Mouse (Mus musculus): ENCODE measurements around the gene Wdr70.
A peak's percentile ranks its signal among the peaks of the same experiment; 100 is the strongest.
"Not testable (repeated sequence)": the region's sequence is repeated elsewhere in the genome, so short reads cannot be mapped to it uniquely, and the experiment has no call there.

Wdr70 gene

DNA sequence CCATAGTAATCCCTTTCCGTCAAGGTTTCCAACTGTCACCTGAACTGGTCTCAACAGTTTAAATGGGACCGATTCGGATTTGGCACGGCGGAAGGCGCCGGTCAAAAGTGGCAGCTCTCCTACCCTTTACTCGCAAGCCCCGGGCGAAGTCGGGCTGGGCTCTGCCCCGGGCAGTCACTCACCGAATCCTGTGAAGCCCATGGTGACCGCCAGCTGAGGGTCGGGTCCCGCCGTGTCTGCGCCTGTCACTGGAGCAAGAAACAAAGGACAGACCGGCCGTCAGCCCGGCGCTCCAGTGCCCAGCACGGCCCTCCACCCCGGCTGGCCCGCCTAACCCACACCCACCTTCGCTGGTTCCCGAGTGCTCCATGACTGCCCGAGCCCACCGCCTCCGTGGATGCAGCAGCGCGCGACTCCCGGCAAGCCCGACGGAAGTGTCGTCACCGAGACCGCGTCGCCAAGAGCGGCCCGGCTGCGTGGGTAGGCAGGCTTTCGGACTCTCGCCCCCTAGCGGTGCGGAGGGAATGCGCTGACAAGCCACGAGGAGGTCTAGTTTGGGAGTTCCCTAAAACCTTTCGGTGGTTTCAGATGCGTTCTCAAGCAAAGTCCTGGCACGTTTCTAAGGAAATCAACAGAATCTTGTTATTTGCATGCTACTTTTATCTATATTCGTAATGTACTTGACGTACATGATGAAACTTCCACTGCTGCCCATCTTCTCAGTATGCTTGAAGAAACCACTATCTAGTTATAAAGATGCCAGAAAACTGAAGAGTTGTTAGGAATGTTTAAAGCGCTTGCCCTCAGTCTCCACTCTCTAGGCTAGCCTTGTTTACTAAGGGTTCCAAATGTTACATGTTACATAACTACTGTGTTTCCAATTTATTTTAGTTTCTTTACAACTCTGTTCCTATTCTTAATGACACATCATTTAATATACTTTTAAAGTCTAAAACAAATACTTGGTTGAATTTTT, at the start of gene Wdr70:
Wdr70 (minus strand) TSS at position 436 of the 976 bp plus-strand sequence.
- peak; percentile 97 for DNase-seq (ENCODE audit: extremely low spot score)

DNA sequence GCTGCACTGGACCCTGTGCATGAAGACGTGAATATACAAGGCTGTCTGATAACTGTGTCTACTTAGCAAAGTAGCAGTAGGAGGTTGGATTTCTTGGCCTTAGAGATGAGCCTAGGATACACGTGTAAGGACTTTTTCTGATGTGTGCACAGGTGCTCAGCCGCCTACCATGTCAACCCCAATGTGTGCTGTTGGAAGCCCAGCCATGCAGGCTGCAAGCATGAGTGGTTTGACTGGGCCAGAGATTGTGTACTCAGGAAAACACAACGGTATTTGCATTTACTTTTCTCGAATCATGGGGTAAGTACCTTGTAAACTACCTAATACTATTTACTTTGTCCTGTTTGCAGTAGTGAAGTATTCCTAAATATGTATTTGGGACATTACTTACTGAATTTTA, 36.6 kb upstream of the Wdr70 start:
- no peak for DNase-seq (ENCODE audit: extremely low spot score)

DNA sequence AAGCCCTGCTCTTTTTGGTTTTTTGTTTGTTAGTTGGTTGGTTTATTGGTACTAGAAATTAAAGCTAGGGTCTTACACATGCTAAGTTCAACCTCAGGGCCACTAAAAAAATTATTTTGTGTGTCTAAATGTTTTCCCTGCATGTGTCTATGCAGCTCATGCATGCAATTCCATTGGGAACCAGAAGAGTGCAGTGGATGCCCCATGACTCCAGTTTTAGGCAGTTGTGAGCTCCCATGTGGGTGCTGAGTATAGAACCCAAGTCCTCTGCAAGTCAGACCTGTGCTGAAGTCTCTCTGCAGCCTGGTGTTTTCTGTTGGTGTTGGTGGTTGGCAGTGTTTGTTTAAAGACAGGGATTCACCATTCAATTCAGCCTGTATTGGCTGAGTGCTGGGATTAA, 32.8 kb upstream of the Wdr70 start:
- no peak for DNase-seq (ENCODE audit: extremely low spot score)

DNA sequence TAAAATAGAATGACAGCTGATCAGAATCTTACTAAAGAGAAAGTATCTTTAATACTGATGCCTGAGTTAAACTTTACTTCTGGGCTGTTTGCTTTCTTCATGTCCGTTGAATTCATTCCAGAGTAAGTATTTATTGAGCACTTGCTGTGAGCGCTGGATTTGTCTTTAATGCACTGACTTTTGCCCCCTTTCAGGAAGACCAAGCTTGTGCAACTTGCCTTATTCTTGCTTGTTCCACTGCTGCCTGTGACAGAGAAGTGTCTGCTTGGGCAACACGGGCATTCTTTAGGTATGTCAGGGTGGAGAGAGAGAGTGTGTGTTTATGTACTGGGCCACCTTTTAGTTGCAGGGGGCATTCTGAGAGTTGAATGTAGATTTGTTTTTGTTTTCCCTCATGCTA, 32.3 kb upstream of the Wdr70 start:
- no peak for DNase-seq (ENCODE audit: extremely low spot score)

DNA sequence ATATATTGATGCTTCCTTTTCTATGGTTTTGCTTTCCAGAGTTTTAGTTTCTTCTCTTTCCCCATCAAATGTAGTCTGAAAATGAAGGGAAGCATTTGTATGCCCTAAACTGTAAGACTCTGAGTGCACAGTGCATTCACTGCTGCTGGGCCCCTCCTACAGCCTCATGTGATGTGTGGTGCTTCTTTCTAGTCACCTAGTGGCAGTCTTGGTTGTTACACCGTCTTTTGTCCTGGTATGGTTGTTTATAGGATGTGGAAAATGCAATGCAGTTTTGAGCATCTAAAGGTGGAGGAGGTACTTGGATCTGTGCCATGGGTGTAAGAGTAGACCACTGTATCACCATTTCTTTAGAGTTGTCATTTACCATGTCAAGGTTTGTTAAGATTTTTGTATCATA, 30.3 kb upstream of the Wdr70 start:
- DNase-seq (ENCODE audit: extremely low spot score) = no peak

DNA sequence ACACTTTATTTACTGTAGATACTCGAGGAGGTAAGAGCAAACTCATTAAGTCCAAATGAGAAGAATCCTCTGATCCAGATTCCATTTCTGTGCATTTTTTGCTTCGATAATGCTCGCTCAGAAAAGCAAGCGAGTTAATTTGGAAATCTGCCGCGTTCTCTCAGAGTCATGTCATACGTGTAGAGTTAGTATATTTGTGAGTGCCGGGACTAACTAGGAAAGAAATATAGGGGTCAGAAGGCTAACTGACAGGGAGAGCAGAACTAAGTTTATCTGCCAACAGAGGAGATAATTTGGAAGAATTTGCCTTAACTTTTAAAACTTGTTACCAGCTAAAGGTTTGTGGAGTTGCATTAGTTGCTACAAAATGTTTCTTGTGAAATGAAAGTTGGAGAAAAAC, 10.8 kb upstream of the Wdr70 start:
- DNase-seq (ENCODE audit: extremely low spot score) = no peak

DNA sequence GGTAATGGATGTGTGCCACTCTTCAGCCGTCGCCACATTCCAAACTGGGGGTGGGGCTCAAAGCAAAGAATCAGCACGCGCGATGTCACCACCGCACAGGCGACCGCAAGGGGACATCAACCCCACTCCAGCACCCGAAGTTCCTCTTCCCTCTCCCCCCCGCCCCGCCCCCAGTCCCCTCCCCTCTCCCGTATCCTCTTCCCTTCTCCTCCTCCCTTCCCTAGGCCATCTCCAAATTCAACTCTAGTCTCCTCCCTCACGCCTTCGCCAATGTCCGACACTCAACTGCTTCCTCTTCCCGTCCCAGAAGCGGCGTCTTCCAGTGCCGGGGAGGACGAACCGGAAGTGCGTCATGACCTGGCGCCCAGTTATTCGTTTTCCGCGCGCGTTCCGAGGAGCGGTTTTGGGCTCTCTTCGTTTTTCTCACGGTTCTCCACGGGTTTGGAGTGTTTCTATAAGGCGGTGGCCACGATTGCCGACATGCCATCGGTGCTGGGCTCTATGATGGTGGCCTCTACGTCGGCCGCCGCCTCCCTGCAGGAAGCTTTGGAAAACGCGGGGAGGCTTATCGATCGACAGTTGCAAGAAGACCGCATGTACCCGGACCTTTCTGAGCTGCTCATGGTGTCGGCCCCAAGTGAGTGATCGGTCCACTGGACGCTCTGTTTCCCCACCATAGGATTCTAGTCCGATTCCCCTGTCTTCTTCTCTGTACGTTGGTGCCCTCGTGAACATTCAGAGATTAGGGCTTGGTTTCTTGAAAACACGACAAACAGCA, 10.1 kb upstream of the Wdr70 start, which contains the start of gene Nup155:
Nup155 (plus strand) TSS at position 308 of the 778 bp plus-strand sequence.
- peak; percentile 89 for DNase-seq (ENCODE audit: extremely low spot score)

DNA sequence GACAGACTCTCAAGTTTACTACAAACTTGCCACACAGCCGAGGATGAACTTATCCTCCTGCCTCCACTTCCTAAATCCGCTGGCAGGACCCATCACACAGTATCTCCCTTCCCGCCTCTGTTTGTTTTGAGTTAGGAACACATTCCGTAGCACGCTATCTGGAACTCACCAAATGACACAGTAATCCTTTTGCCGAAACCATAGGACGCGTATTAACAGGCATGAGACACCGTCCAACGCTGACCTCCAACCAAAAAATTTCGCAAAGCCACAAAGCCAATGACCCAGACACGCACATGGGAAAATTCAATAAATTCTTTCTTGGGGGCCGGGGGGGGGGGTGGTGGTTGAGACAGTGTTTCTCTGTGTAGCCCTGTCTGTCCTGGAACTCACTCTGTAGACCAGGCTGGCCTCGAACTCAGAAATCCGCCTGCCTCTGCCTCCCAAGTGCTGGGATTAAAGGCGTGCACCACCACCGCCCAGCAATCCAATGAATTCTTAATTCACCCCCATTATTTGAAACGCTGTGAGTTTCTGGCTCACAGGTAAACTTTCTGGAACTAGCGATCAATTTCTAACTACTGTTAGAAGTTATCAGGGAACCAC, 9.5 kb upstream of the Wdr70 start:
- no peak for DNase-seq (ENCODE audit: extremely low spot score)

DNA sequence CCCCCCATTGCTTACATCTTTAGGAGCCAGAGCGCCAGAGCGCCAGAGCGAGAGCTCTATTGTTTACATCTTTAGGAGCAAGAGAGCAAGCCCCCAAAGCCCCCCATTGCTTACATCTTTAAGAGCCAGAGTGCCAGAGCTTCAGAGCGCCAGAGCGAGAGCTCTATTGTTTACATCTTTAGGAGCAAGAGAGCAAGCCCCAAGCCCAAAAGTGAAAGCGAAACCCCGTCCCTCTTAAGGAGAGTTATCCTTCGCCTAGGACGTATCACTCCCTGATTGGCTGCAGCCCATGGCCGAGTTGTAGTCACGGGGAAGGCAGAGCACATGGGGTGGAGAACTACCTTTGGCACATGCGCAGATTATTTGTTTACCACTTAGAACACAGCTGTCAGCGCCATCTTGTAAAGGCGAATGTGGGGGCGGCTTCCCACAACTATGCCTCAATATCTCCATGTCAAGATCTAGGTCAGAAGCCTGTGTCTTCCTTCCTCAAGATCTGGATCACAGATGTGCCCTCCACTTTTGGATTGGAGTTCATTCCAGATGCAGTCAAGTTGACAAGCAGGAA, 3.0 kb upstream of the Wdr70 start:
- not testable (repeated sequence) for DNase-seq (ENCODE audit: extremely low spot score)

DNA sequence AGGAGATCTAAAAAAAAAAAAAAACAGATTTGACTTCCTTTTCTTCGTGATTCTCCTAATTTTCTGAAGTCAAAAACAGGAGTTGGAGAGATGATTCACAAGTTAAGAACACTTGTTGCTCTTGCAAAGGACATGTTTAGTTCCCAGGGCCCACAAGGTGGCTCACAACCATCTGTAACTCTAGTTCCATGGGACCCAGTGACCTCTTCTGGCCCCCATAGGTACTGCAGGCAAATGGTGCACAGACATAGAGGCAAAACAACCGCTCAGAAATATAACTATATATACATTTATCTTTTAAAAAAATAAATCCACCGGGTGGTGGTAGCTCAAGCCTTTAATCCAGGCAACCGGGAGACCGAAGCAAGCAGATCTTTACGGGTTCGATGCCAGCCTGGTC, 1.2 kb downstream of the Wdr70 start:
- peak; percentile 35 for DNase-seq (ENCODE audit: extremely low spot score)

DNA sequence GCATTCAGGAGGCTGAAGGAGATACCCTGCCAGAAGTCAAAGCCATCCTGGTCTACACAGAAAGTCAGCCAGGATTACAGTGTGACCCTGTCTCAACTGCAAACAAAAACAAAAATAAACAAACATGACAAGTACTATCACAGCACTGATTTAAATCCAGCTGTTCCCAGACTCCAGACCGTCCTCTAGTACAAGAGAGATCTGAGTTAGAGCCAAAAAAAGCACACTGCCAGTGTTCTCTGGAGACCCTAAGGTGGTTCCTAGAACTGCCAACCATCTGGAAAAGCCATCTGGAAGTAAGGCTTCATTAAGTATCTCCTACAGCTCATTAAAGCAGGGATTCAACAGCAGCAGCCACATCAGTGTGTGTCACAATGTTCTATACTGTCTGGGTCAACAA, 6.3 kb downstream of the Wdr70 start:
- not testable (repeated sequence) for DNase-seq (ENCODE audit: extremely low spot score)

DNA sequence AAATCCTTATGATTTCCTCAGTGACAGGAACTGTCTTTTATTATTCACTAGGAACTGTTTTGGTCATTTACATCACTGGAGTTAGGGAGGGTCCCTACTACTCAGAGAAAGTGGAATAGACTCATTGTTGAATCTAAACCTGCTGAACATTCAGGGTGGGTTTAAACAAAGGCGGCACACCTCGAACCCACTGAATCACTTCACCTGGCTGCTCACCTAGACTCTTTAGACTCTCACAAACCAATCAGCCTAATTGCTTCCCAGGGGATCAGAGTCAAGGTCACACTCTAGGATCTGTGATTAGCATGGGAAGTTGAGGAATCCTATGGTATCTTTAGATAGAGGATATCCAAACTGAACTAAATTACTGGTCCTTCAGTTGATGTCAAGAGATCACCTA, 8.3 kb downstream of the Wdr70 start:
- no peak for DNase-seq (ENCODE audit: extremely low spot score)

DNA sequence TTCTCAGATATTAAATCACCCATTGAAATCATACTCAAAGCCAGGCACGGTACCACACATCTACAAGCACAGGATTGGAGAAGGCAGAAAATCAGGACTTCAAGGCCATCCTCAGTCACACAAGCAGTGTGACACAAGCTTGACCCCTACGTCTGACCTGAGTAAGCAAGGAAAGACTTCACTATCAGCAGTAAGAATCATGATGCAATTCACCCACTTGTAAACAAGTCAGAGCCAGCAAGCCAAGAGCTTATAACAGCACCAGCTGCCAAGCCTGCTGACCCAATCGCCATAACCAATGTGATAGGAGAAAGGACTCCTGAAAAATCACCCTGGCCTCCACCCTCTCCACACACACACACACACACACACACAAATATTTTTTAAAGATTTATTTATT, 10.3 kb downstream of the Wdr70 start:
- no peak for DNase-seq (ENCODE audit: extremely low spot score)

DNA sequence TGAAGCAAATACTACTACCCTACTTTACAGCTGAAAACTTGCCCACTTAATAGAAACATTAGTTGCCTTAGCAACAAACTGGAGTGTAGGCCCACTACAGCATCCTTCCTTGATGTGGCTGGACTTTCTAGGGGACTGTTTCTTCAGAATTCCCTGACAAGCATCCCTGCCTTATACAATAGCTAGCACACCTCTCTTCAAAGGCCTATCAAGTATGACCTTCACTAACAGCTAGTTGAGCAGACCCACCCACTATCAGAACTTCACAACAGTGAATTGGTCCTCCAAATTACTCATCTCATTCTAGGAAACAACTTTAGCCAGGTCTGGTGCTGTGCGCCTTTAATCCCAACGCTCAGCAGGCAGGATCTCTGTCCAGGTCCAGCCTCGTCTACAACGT, 11.7 kb downstream of the Wdr70 start:
- no peak for DNase-seq (ENCODE audit: extremely low spot score)

DNA sequence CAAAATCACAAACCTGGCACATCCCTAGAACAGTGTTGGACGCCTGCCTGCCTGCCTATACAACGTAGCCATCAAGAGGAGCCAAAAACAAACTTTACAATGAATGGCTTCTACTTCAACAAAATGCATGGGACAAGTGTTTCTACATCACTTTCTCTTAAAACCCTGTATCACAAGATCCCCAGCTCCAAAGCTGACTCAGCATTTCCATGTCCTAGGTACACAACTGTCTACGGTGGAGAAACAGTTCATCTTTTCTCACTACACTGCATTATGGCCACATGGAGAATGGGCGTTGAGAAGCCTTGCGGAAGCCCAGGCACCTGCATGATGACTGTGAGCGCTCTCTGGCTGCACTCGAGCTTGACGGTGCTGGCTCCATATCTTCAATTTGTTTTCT, 16.9 kb downstream of the Wdr70 start:
- DNase-seq (ENCODE audit: extremely low spot score) = no peak

DNA sequence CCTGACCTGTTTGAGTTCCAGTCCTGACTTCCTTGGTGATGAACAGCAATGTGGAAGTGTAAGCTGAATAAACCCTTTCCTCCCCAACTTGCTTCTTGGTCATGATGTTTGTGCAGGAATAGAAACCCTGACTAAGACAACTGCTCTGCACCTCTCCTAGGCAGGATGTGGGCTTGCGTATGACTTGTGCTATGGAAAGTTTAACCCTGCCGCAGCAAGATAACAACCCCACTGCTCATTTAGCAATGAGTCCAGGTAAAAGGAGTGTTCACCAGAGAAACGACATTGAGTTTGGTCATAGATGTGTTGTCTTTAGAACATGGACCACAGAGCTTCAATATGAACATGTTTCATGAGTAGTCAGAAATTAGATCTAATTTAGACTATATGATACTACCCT, 25.9 kb downstream of the Wdr70 start:
- DNase-seq (ENCODE audit: extremely low spot score) = not testable (repeated sequence)

DNA sequence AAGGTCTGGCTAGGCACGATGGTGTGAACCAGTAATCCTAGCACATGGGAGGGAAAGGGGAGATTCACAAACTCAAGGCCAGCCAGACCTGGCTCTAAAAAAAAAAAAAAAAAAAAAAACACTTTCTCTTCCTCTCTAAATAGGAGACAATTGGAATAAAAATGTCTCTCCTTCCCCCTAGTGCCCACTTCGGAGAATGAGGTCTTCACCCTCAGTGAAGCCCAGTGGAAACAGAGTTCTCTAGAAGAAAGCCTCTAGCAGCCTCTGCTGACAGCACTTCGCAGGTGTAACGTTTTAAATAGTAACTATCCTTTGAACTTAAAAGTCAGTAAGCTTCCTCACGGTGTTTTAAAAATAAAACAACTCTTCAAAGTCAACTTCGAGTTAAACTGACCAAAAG, 33.8 kb downstream of the Wdr70 start:
- DNase-seq (ENCODE audit: extremely low spot score) = no peak

DNA sequence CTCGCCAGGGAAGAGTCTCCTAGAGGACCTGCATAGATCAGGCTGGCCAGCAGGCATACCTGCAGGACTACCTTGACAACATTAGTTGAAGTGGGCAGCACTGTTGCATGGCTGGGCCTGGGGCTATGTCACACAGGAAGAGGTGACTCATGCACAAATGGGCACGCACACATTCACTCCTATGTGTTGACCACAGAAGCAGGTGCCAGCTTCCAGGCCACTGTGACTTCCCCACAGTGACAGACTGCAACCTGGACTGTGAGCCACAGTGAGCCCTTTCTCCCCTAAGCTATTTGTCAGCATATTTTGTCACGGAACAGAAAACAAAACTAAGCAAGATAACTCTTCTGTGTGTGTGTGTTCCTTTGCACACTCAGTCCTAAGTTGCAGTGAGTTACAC, 47.8 kb downstream of the Wdr70 start:
- no peak for DNase-seq (ENCODE audit: extremely low spot score)

DNA sequence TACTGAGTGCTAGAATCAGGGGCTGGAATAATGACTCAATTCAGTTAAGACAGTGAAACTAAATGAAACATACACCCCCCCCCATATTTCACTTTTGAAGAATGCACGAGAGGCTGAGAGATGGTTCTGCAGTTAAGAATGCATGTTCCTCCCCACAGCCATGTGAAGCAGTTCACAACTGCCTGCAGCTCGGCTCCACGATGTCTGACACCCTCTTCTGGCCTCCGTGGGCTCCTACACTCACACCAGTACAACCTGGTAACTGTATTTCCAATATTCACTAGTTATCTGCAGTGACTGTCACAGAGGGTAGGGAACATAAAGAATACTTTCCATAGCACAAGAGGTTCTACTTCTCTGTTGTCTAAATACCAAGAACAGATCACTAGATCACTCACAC, 59.2 kb downstream of the Wdr70 start:
- DNase-seq (ENCODE audit: extremely low spot score) = no peak

DNA sequence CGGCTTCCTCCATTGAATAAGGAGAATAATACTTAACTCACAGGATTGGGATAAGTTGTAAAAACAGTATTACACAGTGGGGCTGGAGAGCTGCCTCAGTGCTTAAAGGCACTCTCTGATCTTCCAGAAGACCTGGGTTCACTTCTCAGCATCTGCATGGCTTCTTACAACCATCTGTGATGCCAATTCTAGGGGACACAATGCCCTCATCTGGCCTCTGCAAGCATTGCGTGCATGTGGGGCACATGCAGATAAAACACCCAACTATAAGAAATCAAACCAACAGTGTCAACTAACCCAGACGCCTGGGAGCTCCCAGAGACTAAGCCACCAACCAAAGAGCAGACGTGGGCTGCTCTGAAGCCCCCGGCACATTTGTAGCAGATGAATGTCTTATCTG, 60.6 kb downstream of the Wdr70 start:
- no peak for DNase-seq (ENCODE audit: extremely low spot score)

DNA sequence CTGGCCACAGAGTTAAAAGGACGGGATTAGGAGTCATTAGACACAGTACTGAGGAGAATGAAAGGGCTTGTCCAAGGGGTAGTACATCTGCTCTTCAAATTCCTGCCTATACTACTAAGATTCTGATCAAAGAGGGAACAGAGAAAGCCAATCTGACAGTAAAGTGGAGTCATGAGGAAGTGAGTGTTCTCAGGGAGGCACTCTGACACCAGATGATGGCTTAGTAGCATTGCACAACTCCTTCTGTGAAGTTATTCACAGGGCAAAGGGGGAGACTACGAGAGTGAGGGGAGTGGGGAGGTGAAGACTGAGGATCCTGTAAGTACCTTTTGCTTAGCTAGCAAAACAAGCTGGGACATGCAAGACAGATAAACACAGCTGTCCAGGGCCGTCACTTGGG, 61.2 kb downstream of the Wdr70 start:
- DNase-seq (ENCODE audit: extremely low spot score) = no peak

DNA sequence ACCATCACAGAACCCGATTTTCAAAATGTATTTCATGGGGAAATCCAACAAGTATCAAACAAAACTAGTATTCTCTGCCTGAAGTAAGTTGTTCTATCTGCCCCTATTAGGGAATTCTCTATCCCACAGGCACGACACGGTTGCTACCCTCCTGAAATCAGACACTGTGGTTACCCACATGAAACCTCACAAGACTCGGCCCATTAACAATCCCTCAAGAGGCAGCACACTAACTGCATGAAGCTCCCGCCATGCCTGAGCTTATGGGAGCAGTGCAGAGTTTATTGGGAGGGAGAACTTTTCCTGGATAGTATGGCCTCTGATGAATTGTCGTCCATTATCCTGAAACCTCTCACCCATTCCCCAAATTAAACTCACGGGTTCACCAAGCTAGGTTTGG, 67.8 kb downstream of the Wdr70 start:
- DNase-seq (ENCODE audit: extremely low spot score) = no peak
